Mouse (Mus musculus) kidney, adult 2 months (tissue): ENCODE data around the gene Atg4a-ps. TPM values are rescaled to one million over a fixed set of nuclear protein-coding genes. Genes with fewer than 3 reads are reported as not detected.
"Not testable (repeated sequence)": the region's sequence is repeated elsewhere in the genome, so short reads cannot be mapped to it uniquely, and the experiment has no call there.

ENCODE experiments used
- DNase-seq: peaks from one replicate; pipeline ENCODE4 v3.0.0; 2021
- H3K27ac ChIP-seq: fragments of 200-500 bp; 2 replicates; pipeline ENCODE4 v1.5.1; 2012; ENCODE audit warnings: low read depth, low read length, control low read depth, inconsistent platforms; ENCODE audit not compliant: insufficient read depth
- H3K27me3 ChIP-seq: fragments of 200-500 bp; replicated peaks from 2 replicates; pipeline ENCODE4 v1.6.1; 2012; ENCODE audit warnings: mild to moderate bottlenecking, moderate library complexity, low read length, inconsistent platforms; ENCODE audit not compliant: control insufficient read depth, insufficient read depth
- H3K36me3 ChIP-seq: fragments of 200-500 bp; 2 replicates; pipeline ENCODE4 v1.6.1; 2012; ENCODE audit warnings: mild to moderate bottlenecking, moderate library complexity, low read length, inconsistent platforms; ENCODE audit not compliant: control insufficient read depth, insufficient read depth
- H3K4me1 ChIP-seq: fragments of 200-500 bp; 2 replicates; pipeline ENCODE4 v1.6.1; 2011; ENCODE audit warnings: low read length; ENCODE audit not compliant: control insufficient read depth, insufficient read depth
- H3K4me3 ChIP-seq: fragments of 200-500 bp; 2 replicates; pipeline ENCODE4 v1.5.1; 2011; ENCODE audit warnings: mild to moderate bottlenecking, low read depth, low read length, control low read depth; ENCODE audit not compliant: insufficient read depth
- CTCF ChIP-seq: fragments of 200-500 bp; conservative IDR thresholded peaks from 2 replicates; pipeline ENCODE4 v1.5.1; 2011; ENCODE audit warnings: low read depth, mild to moderate bottlenecking, control low read depth, low read length, moderate library complexity, mixed read lengths; ENCODE audit not compliant: insufficient read depth, insufficient read length
- POLR2A ChIP-seq: fragments of 200-500 bp; IDR thresholded peaks from one replicate; pipeline ENCODE4 v1.6.1; 2011; ENCODE audit warnings: low read depth, low read length, control low read depth
- WGBS: fragments of 180-500 bp; shearing (Covaris S2); methylation state at CpG from one replicate; pipeline ENCODE4 v1.1.7; 2018; 5-methylcytosine and 5-hydroxymethylcytosine counted together
- polyA plus RNA-seq: library from polyadenylated mRNA; depleted of rRNA; stranded (reverse); fragments of >200 nt; gene quantifications from 2 replicates; pipeline ENCODE4 v1.2.3, GENCODE M21; 2012; rRNA removed

Atg4a-ps gene
- 0.05 TPM in 1 of 2 replicates, not detected in the other for polyA plus RNA-seq

DNA sequence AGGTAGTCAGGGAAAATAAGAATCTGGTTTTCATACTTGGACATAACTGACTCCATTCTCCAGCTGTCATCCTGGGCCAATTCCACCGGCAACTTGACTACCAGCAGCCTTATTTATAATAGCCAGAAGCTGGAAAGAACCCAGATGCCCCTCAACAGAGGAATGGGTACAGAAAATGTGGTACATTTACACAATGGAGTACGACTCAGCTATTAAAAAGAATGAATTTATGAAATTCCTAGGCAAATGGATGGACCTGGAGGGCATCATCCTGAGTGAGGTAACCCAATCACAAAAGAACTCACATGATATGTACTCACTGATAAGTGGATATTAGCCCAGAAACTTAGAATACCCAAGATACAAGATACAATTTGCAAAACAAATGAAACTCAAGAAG lies at the start of gene Atg4a-ps:
Gene Atg4a-ps, minus strand, starts transcription at position 101 of the 400 bp plus-strand sequence.
- not testable (repeated sequence) for H3K36me3 ChIP-seq, H3K27ac ChIP-seq, DNase-seq, H3K27me3 ChIP-seq, H3K4me1 ChIP-seq, H3K4me3 ChIP-seq
- 92% methylated on average over 2 of the region's 2 CpGs for WGBS

GRCm38 (mm10) chr3:103695556-103695955 lies 49.7 kb upstream of the Atg4a-ps start:
- TF ChIP-seq CTCF (no peak), POLR2A (no peak)
- no peaks in the 10 kb centered on the region for H3K27me3 ChIP-seq
- no peaks in the 10 kb centered on the region for H3K4me1 ChIP-seq
- no peaks in the 10 kb centered on the region for H3K36me3 ChIP-seq
- no peak overlapping the region for H3K4me3 ChIP-seq
- WGBS: 57% methylated on average over 3 of the region's 3 CpGs
- DNase-seq: no peak
- H3K27ac ChIP-seq: no peak overlapping the region

- peak; percentile 35 for DNase-seq
- Histone ChIP-seq H3K36me3 (no peaks in the 10 kb centered on the region), H3K4me3 (no peak overlapping the region), H3K4me1 (no peaks in the 10 kb centered on the region), H3K27ac (no peak overlapping the region), H3K27me3 (no peaks in the 10 kb centered on the region)
- peak; percentile 32; the same call in 1 of the 2 replicates for TF ChIP-seq CTCF
- TF ChIP-seq POLR2A: no peak
- 76% methylated on average over 3 of the region's 3 CpGs for WGBS
These were observed 44.6 kb upstream of the Atg4a-ps start for GRCm38 (mm10) chr3:103690506-103690905.

DNA sequence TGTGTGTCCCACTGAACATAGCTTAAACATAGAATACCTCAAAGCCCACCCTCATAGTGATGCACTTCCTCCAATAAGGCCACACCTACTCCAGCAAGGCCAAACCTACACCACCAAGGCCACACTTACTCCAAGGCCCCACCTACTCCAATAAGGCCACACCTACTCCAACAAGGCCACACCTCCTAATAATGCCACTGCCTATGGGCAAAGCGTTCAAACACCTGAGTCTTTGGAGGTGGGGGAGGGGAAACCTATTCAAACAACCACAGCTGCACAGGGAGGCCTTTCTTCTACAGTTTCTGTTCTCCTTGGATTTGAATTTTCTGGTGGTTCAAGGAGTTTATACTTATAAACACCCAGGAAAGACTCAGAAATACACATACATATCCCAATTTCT lies 43.2 kb upstream of the Atg4a-ps start:
- 62% methylated on average over 1 of the region's 1 CpGs for WGBS
- Histone ChIP-seq H3K27me3 (no peaks in the 10 kb centered on the region), H3K36me3 (no peaks in the 10 kb centered on the region), H3K4me3 (no peak overlapping the region), H3K27ac (no peak overlapping the region), H3K4me1 (no peaks in the 10 kb centered on the region)
- no peak for DNase-seq
- no peak for TF ChIP-seq POLR2A
- TF ChIP-seq CTCF: no peak

DNA sequence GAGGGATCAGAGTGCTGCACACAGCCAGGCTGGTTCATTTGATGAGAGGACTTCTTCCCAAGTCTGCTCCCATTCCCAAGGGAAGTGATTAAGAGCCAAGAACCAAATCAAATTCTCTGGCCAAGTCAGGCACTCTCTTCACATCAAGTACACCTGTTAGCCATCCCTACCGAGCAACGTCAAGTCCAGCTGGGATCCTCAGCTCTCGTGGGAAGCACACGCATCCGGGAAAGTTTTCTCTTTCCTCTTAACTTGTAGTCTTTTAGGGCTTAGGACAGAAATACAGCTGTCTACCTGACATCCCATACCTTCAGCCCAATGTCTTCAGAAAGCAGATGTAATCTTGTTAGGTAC lies 38.1 kb upstream of the Atg4a-ps start:
- Histone ChIP-seq H3K27me3 (no peaks in the 10 kb centered on the region), H3K27ac (no peak overlapping the region), H3K4me3 (no peak overlapping the region), H3K4me1 (no peaks in the 10 kb centered on the region), H3K36me3 (no peaks in the 10 kb centered on the region)
- DNase-seq: no peak
- 29% methylated on average over 5 of the region's 5 CpGs for WGBS
- TF ChIP-seq POLR2A: no peak
- TF ChIP-seq CTCF: no peak

- no peak for DNase-seq
- Histone ChIP-seq H3K27me3 (no peaks in the 10 kb centered on the region), H3K27ac (no peak overlapping the region), H3K4me1 (no peaks in the 10 kb centered on the region), H3K36me3 (no peaks in the 10 kb centered on the region), H3K4me3 (no peak overlapping the region)
- no peak for TF ChIP-seq CTCF
- TF ChIP-seq POLR2A: no peak
- WGBS: 8% methylated on average over 21 of the region's 21 CpGs
These were observed 37.5 kb upstream of the Atg4a-ps start for GRCm38 (mm10) chr3:103683234-103683965.

DNA sequence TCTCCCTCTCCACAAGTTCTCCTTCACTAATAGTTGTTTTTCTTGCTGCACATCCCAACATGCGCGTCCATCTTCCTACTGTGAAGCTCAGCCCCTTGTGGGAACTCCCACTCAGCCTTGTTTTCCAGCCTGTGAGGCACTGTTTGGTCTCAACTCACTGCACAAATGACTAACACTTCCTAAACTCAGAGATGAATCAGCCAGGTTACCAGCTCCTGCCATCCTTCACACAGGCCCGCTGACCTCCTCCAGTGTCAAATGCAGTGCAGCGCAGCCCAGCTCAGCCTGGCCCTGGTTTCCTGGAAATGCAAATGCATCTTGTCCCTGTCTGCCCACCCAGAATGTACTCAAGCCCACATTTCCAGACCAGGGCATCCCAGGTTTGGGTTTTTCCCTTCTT lies 36.6 kb upstream of the Atg4a-ps start:
- DNase-seq: no peak
- Histone ChIP-seq H3K27ac (no peak overlapping the region), H3K4me1 (no peaks in the 10 kb centered on the region), H3K4me3 (no peak overlapping the region), H3K27me3 (no peaks in the 10 kb centered on the region), H3K36me3 (no peaks in the 10 kb centered on the region)
- WGBS: 41% methylated on average over 4 of the region's 4 CpGs
- no peak for TF ChIP-seq CTCF
- no peak for TF ChIP-seq POLR2A

DNA sequence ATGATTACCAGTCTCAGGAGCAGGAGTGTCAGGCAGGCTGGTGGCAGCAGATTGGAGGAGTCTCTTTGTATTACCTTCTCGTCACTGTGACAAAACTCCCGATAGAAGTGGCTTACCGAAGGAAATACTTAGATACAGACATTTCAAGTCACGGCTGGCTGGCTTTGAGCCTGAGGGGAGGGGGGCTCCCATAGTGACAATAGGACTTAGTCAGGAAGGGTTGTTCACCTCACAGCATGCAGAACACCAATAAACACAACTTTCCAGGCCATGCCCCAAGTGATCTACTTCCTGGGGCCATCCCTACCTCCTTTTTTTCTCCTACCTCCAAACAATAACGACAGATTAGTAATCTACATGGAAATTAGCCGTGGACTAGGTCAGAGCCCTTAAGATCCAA lies 32.9 kb upstream of the Atg4a-ps start:
- no peaks in the 10 kb centered on the region; the same call in 1 of the 2 replicates for H3K27me3 ChIP-seq
- DNase-seq: no peak
- H3K36me3 ChIP-seq: no peaks in the 10 kb centered on the region
- no peaks in the 10 kb centered on the region for H3K4me1 ChIP-seq
- no peak overlapping the region for H3K4me3 ChIP-seq
- 23% methylated on average over 6 of the region's 6 CpGs for WGBS
- H3K27ac ChIP-seq: no peak overlapping the region
- no peak for TF ChIP-seq POLR2A
- no peak for TF ChIP-seq CTCF
